Mouse (Mus musculus): Measurements from ENCODE around the gene Chd4. TPM values are rescaled to one million over a fixed set of nuclear protein-coding genes. Genes with fewer than 3 reads are reported as not detected.

Gene Chd4
- 100 to 1,000 TPM; 359 to 376 TPM for total RNA-seq (2023)

DNA sequence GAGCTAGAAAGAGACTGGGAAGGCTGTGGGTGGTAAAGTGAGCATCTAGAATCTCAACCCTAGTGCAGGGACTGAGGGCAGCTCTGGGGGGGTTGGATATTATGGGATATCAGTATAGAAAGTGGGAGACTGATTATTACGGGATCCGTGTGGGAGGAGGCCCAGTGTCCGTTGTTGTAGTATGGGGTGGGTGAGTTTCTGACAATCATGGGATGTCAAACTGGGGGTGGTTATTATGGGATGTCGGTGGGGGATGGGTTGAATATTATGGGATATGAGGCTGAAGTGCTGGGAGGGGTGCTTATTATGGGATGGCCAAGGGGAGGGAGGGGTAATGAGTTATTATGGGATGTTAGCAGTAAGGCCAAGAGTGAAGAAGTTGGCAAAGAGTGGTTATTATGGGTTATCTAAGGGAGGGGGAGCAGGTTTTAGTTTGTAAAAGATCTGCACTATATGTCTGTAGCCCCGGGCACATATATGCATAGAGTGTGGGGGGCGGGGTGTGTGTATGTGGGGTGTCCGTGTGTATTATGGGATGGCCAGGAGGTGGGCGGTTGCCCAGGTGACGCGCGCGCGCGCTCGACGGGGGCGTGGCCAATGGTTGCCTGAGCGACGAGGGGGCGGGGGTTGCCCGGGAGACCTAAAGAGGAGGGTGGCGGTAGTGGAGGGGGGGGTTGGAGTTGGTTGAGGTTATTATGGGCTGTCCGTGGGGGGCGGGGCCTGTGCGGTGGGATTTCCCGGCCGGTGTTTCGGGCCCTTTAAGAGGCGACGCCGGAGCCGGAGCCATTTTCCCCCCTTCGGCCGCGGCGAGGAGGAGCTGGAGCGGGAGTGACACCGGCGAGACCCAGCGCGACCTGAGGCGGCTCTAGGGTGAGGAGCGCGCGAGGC, at the start of gene Chd4:
TSS of gene Chd4 (plus strand) at position 591 of the 888 bp plus-strand sequence.

DNA sequence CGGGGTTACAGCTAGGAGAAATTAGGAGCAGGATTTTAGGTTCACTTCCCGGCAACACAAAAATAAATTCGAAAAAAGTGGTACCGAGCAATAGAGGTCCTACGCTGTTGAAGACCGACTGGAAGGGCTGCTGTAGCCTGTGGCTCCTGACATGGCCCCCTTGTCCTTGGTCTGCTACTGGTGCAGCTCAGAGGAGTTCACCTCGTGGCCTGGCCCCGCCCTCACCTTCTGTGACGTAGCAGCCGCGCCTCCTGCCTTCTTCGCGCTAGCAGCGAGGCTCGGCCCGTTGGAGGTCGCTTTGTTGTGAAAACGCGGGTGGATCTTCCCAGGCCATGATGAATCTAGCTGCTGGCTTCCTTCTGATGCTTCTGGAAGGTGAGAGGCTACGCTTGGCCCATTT, 46.1 kb upstream of the Chd4 start, which contains the start of gene Acrbp:
TSS of gene Acrbp (plus strand) at position 12 of the 400 bp plus-strand sequence.

GRCm38 (mm10) chr6:125067571-125067995, 28.2 kb upstream of the Chd4 start, which contains the start of gene Lpar5:
Gene Lpar5, plus strand, starts transcription at chr6:125067920.

DNA sequence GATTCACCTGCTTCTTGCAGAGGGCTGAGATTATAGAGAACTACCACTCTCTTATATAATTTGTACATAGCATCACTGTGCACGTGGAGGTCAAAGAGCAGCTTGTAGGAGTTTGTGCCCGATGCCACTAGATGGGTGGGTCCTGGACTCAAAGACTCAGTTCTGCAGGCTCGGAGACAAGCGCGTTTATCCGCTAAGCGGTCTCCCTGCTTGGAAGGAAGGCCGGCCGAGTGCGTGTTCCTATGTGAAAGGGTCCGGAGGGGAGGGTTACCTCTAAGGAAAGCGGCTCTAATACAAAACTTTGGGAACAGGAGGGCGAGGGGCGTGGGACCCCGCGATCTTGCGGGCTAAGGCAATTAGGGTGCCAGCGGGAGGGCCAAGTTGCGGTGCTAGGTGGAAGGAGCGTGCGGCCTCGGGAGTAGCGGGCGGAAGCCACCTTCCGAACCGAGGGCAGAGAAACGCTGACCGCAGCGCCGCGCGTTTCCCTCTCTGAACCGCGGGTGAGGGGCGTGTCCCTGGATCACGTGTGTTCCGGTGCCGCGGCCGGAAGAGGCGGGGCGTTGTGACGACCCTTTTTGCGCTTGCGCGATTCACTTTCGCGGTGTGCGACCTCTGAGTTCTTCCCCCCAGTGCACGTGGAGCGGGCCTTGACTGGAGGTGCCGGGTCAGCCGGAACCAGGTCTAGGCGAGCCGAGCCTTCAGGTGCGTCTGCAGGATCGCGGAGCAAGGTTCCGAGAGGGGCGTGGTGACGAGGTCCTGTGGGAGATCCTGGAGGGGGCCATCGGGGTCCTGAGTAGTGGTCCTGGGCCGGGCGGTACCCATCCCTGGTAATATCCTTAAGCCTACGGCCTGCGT, 35.7 kb downstream of the Chd4 start, which contains the start of gene Nop2:
TSS of gene Nop2 (plus strand) at position 608 of the 855 bp plus-strand sequence.

GRCm38 (mm10) chr6:125145001-125145400, 49.2 kb downstream of the Chd4 start, which contains the start of gene Iffo1:
Gene Iffo1, plus strand, starts transcription at chr6:125145241.

DNA sequence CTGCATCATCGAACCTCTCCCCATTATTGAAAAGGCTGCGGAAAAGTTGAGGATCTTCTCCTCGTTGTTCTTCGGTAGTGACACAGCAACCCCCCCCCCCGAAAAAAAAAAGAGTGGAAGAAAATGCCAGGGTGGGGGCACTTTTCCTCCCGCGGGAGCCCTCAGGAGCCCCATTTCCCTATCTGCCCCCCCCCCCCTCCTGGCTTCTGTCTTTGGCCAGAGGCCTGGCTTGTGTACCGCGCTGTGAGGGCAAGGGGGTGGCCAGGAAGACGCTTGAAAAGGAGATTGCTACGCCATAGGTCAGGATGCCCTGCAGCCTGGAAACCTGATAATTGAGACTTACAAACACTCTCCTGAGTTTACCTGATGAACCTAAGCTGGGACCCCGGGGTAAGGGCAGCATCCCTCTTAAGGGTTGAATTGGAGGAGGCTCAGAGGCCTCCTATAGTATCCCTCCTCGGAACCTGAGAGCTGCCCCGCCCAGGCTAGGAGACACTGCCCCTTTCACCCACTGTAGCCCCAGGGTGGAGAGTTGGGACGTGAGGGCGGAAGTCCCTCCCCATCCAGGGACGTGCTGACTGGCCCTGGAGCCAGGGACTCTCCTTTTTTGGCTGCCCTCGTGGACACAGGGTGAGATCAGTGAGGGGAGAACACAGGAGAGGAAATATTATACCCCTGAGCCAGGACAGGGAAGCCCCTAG, 70.4 kb downstream of the Chd4 start, which contains the start of gene Gapdh:
TSS of gene Gapdh (minus strand) at position 417 of the 701 bp plus-strand sequence.

Other genes with a start within 250 kb of the Chd4 start
- gene P3h3, start 238.2 kb upstream of the Chd4 start, total RNA-seq (2023), result not detected
- under 1 TPM; 0.15 to 0.47 TPM for gene Gpr162, start 232.0 kb upstream of the Chd4 start, total RNA-seq (2023)
- gene Cd4, start 207.8 kb upstream of the Chd4 start, total RNA-seq (2023), result under 1 TPM; 0.36 to 0.61 TPM
- gene Lag3, start 184.3 kb upstream of the Chd4 start, total RNA-seq (2023), result under 1 TPM; 0.27 to 0.44 TPM
- 10 to 100 TPM; 40.0 to 57.1 TPM for gene Ptms, start 175.9 kb upstream of the Chd4 start, total RNA-seq (2023)
- gene Mlf2, start 164.6 kb upstream of the Chd4 start, total RNA-seq (2023), result 100 to 1,000 TPM; 103 to 117 TPM
- 10 to 100 TPM; 56.3 to 59.5 TPM for gene Cops7a, start 130.4 kb upstream of the Chd4 start, total RNA-seq (2023)
- gene Pianp, start 99.3 kb upstream of the Chd4 start, total RNA-seq (2023), result under 1 TPM; 0.27 to 0.55 TPM
- gene Zfp384, start 86.8 kb upstream of the Chd4 start, total RNA-seq (2023), result 100 to 1,000 TPM in 1 of 2 experiments, 10 to 100 TPM in 1; 96.6 to 114 TPM
- gene Ing4, start 56.2 kb upstream of the Chd4 start, total RNA-seq (2023), result 100 to 1,000 TPM in 1 of 2 experiments, 10 to 100 TPM in 1; 97.1 to 108 TPM
- gene Acrbp, start 46.3 kb upstream of the Chd4 start, total RNA-seq (2023), result 10 to 100 TPM; 19.3 to 21.8 TPM
- 10 to 100 TPM; 20.3 to 22.2 TPM for gene Lpar5, start 28.1 kb upstream of the Chd4 start, total RNA-seq (2023)
- 10 to 100 TPM; 36.5 to 40.2 TPM for gene Nop2, start 35.9 kb downstream of the Chd4 start, total RNA-seq (2023)
- 10 to 100 TPM; 40.3 to 48.0 TPM for gene Iffo1, start 49.3 kb downstream of the Chd4 start, total RNA-seq (2023)
- 100 to 1,000 TPM; 404 to 406 TPM for gene Gapdh, start 70.5 kb downstream of the Chd4 start, total RNA-seq (2023)
- gene Ncapd2, start 95.7 kb downstream of the Chd4 start, total RNA-seq (2023), result 10 to 100 TPM; 48.4 to 60.1 TPM
- gene Mrpl51, start 95.8 kb downstream of the Chd4 start, total RNA-seq (2023), result 10 to 100 TPM; 31.0 to 32.7 TPM
- 10 to 100 TPM; 74.4 to 91.1 TPM for gene Vamp1, start 119.6 kb downstream of the Chd4 start, total RNA-seq (2023)
- 10 to 100 TPM; 27.1 to 28.1 TPM for gene Tapbpl, start 135.9 kb downstream of the Chd4 start, total RNA-seq (2023)
- gene Cd27, start 141.0 kb downstream of the Chd4 start, total RNA-seq (2023), result 1 to 10 TPM in 1 of 2 experiments, under 1 TPM in 1; 0.68 to 3.3 TPM
- not detected for gene Tuba3a, start 190.1 kb downstream of the Chd4 start, total RNA-seq (2023)
- gene Ltbr, start 217.9 kb downstream of the Chd4 start, total RNA-seq (2023), result under 1 TPM in 1 of 2 experiments, not detected in 1; 0.99 TPM
- not detected for gene Scnn1a, start 224.7 kb downstream of the Chd4 start, total RNA-seq (2023)